Mouse (Mus musculus) WW6 (cell line): ENCODE measurements around the gene Ddx41.
A peak's percentile ranks its signal among the peaks of the same experiment; 100 is the strongest.

ENCODE experiments used
- DNase-seq: peaks from one replicate; pipeline ENCODE4 v3.0.0-alpha.2; 2013; ENCODE audit warnings: low read depth, low spot score

Gene Ddx41

GRCm38 (mm10) chr13:55542891-55543290 lies 6.4 kb upstream of the Ddx41 start:
- DNase-seq: no peak

GRCm38 (mm10) chr13:55540933-55541332 lies 4.5 kb upstream of the Ddx41 start:
- no peak for DNase-seq

- no peak for DNase-seq
Measured at GRCm38 (mm10) chr13:55535796-55536193, 663 bp downstream of the Ddx41 start.

GRCm38 (mm10) chr13:55535191-55535590 lies 1.3 kb downstream of the Ddx41 start:
- DNase-seq: no peak

- DNase-seq: no peak
Measured at GRCm38 (mm10) chr13:55529198-55529915, 7.1 kb downstream of the Ddx41 start, which contains the start of gene Dok3. Gene Dok3, minus strand, starts transcription at chr13:55529296.

GRCm38 (mm10) chr13:55527834-55528772 lies 8.4 kb downstream of the Ddx41 start:
- no peak for DNase-seq

- DNase-seq: no peak
Measured at GRCm38 (mm10) chr13:55527212-55527611, 9.2 kb downstream of the Ddx41 start.

- DNase-seq: no peak
Measured at GRCm38 (mm10) chr13:55525733-55526553, 10.5 kb downstream of the Ddx41 start.

GRCm38 (mm10) chr13:55523951-55524600 lies 12.4 kb downstream of the Ddx41 start:
- DNase-seq: no peak

- DNase-seq: no peak
Measured at GRCm38 (mm10) chr13:55523278-55523677, 13.2 kb downstream of the Ddx41 start.

GRCm38 (mm10) chr13:55522730-55523129 lies 13.7 kb downstream of the Ddx41 start:
- no peak for DNase-seq

GRCm38 (mm10) chr13:55519606-55520005 lies 16.9 kb downstream of the Ddx41 start:
- DNase-seq: no peak

- peak; percentile 60 for DNase-seq
Measured at GRCm38 (mm10) chr13:55516955-55517354, 19.5 kb downstream of the Ddx41 start.

- DNase-seq: no peak
Measured at GRCm38 (mm10) chr13:55513828-55514227, 22.6 kb downstream of the Ddx41 start.

GRCm38 (mm10) chr13:55513111-55513748 lies 23.2 kb downstream of the Ddx41 start, which contains the start of gene Pdlim7:
Gene Pdlim7, minus strand, starts transcription at chr13:55513676.
- peak; percentile 74 for DNase-seq

- no peak for DNase-seq
Measured at GRCm38 (mm10) chr13:55512379-55513031, 24.0 kb downstream of the Ddx41 start.

GRCm38 (mm10) chr13:55511492-55511861 lies 25.0 kb downstream of the Ddx41 start:
- DNase-seq: no peak

GRCm38 (mm10) chr13:55510668-55511491 lies 25.6 kb downstream of the Ddx41 start:
- DNase-seq: no peak

GRCm38 (mm10) chr13:55510332-55510667 lies 26.2 kb downstream of the Ddx41 start:
- no peak for DNase-seq
